Mouse (Mus musculus): Measurements from ENCODE around the gene Ccdc157. TPM values are rescaled to one million over a fixed set of nuclear protein-coding genes. Genes with fewer than 3 reads are reported as not detected.
"Not testable (repeated sequence)": the region's sequence is repeated elsewhere in the genome, so short reads cannot be mapped to it uniquely, and the experiment has no call there.

The Ccdc157 gene
- polyA plus RNA-seq, 1 experiment: 9.4 TPM

GRCm38 (mm10) chr11:4121691-4122090 lies 38.4 kb downstream of the Ccdc157 start:
- H3K4me1 ChIP-seq (ENCODE audit: control insufficient read depth, insufficient read depth, low read length): no peaks in the 10 kb centered on the region
- no peak overlapping the region for H3K27ac ChIP-seq (ENCODE audit: insufficient read depth, low read length)
- no peak overlapping the region for H3K4me3 ChIP-seq (ENCODE audit: insufficient read depth, low read length)
- no peak for TF ChIP-seq CTCF (IDR thresholded peaks at IDR 0.05; ENCODE audit: borderline replicate concordance, insufficient read depth, low read length)
- no peak for TF ChIP-seq POLR2A (IDR thresholded peaks at IDR 0.05; ENCODE audit: low read depth, low read length)

GRCm38 (mm10) chr11:4119635-4120034 lies 40.5 kb downstream of the Ccdc157 start:
- Histone ChIP-seq H3K4me3 (ENCODE audit: insufficient read depth, low read length) (no peak overlapping the region), H3K27ac (ENCODE audit: insufficient read depth, low read length) (no peak overlapping the region), H3K4me1 (ENCODE audit: control insufficient read depth, insufficient read depth, low read length) (no peaks in the 10 kb centered on the region)
- TF ChIP-seq POLR2A (IDR thresholded peaks at IDR 0.05; ENCODE audit: low read depth, low read length) (no peak), CTCF (IDR thresholded peaks at IDR 0.05; ENCODE audit: borderline replicate concordance, insufficient read depth, low read length) (no peak)

GRCm38 (mm10) chr11:4118081-4118921 lies 41.8 kb downstream of the Ccdc157 start:
- Histone ChIP-seq H3K4me1 (ENCODE audit: control insufficient read depth, insufficient read depth, low read length) (no peaks in the 10 kb centered on the region), H3K27ac (ENCODE audit: insufficient read depth, low read length) (no peak overlapping the region), H3K4me3 (ENCODE audit: insufficient read depth, low read length) (peak overlapping the region; percentile 60)
- no peak for TF ChIP-seq CTCF (IDR thresholded peaks at IDR 0.05; ENCODE audit: borderline replicate concordance, insufficient read depth, low read length)
- peak; percentile 61 for TF ChIP-seq POLR2A (IDR thresholded peaks at IDR 0.05; ENCODE audit: low read depth, low read length)

GRCm38 (mm10) chr11:4117372-4118071 lies 42.6 kb downstream of the Ccdc157 start:
- H3K4me1 ChIP-seq (ENCODE audit: control insufficient read depth, insufficient read depth, low read length): no peaks in the 10 kb centered on the region
- no peak for TF ChIP-seq CTCF (IDR thresholded peaks at IDR 0.05; ENCODE audit: borderline replicate concordance, insufficient read depth, low read length)
- TF ChIP-seq POLR2A (IDR thresholded peaks at IDR 0.05; ENCODE audit: low read depth, low read length): no peak
- no peak overlapping the region for H3K27ac ChIP-seq (ENCODE audit: insufficient read depth, low read length)
- H3K4me3 ChIP-seq (ENCODE audit: insufficient read depth, low read length): peak overlapping the region; percentile 60

GRCm38 (mm10) chr11:4116458-4117141 lies 43.5 kb downstream of the Ccdc157 start:
- Histone ChIP-seq H3K4me1 (ENCODE audit: control insufficient read depth, insufficient read depth, low read length) (no peaks in the 10 kb centered on the region), H3K4me3 (ENCODE audit: insufficient read depth, low read length) (no peak overlapping the region), H3K27ac (ENCODE audit: insufficient read depth, low read length) (no peak overlapping the region)
- TF ChIP-seq CTCF (IDR thresholded peaks at IDR 0.05; ENCODE audit: borderline replicate concordance, insufficient read depth, low read length) (no peak), POLR2A (IDR thresholded peaks at IDR 0.05; ENCODE audit: low read depth, low read length) (no peak)

GRCm38 (mm10) chr11:4115407-4115806 lies 44.7 kb downstream of the Ccdc157 start:
- Histone ChIP-seq H3K4me1 (ENCODE audit: control insufficient read depth, insufficient read depth, low read length) (no peaks in the 10 kb centered on the region), H3K4me3 (ENCODE audit: insufficient read depth, low read length) (no peak overlapping the region), H3K27ac (ENCODE audit: insufficient read depth, low read length) (no peak overlapping the region)
- no peak for TF ChIP-seq CTCF (IDR thresholded peaks at IDR 0.05; ENCODE audit: borderline replicate concordance, insufficient read depth, low read length)
- TF ChIP-seq POLR2A (IDR thresholded peaks at IDR 0.05; ENCODE audit: low read depth, low read length): no peak

GRCm38 (mm10) chr11:4114541-4114940 lies 45.6 kb downstream of the Ccdc157 start:
- H3K27ac ChIP-seq (ENCODE audit: insufficient read depth, low read length); H3K4me3 ChIP-seq (ENCODE audit: insufficient read depth, low read length); H3K4me1 ChIP-seq (ENCODE audit: control insufficient read depth, insufficient read depth, low read length): not testable (repeated sequence)

- TF ChIP-seq POLR2A (IDR thresholded peaks at IDR 0.05; ENCODE audit: low read depth, low read length) (no peak), CTCF (IDR thresholded peaks at IDR 0.05; ENCODE audit: borderline replicate concordance, insufficient read depth, low read length) (no peak)
- no peaks in the 10 kb centered on the region for H3K4me1 ChIP-seq (ENCODE audit: control insufficient read depth, insufficient read depth, low read length)
- no peak overlapping the region for H3K27ac ChIP-seq (ENCODE audit: insufficient read depth, low read length)
- no peak overlapping the region for H3K4me3 ChIP-seq (ENCODE audit: insufficient read depth, low read length)
Measured at GRCm38 (mm10) chr11:4113970-4114369, 46.1 kb downstream of the Ccdc157 start.

GRCm38 (mm10) chr11:4113496-4113895 lies 46.6 kb downstream of the Ccdc157 start:
- H3K4me1 ChIP-seq (ENCODE audit: control insufficient read depth, insufficient read depth, low read length): no peaks in the 10 kb centered on the region
- no peak for TF ChIP-seq CTCF (IDR thresholded peaks at IDR 0.05; ENCODE audit: borderline replicate concordance, insufficient read depth, low read length)
- TF ChIP-seq POLR2A (IDR thresholded peaks at IDR 0.05; ENCODE audit: low read depth, low read length): no peak
- no peak overlapping the region for H3K27ac ChIP-seq (ENCODE audit: insufficient read depth, low read length)
- H3K4me3 ChIP-seq (ENCODE audit: insufficient read depth, low read length): no peak overlapping the region

- H3K4me3 ChIP-seq (ENCODE audit: insufficient read depth, low read length): no peak overlapping the region
- H3K4me1 ChIP-seq (ENCODE audit: control insufficient read depth, insufficient read depth, low read length): no peaks in the 10 kb centered on the region
- TF ChIP-seq CTCF (IDR thresholded peaks at IDR 0.05; ENCODE audit: borderline replicate concordance, insufficient read depth, low read length): no peak
- TF ChIP-seq POLR2A (IDR thresholded peaks at IDR 0.05; ENCODE audit: low read depth, low read length): no peak
- no peak overlapping the region for H3K27ac ChIP-seq (ENCODE audit: insufficient read depth, low read length)
Measured at GRCm38 (mm10) chr11:4112861-4113260, 47.2 kb downstream of the Ccdc157 start.
